Mouse (Mus musculus) c-Kit-positive CD71-negative TER-119-negative erythroid progenitor cells, embryonic 14.5 days (primary cell): ENCODE data around the gene Shq1.

Source experiments
- DNase-seq: peaks from one replicate; pipeline ENCODE4 v3.0.0-alpha.2; 2013; ENCODE audit warnings: low read depth

Gene Shq1

DNA sequence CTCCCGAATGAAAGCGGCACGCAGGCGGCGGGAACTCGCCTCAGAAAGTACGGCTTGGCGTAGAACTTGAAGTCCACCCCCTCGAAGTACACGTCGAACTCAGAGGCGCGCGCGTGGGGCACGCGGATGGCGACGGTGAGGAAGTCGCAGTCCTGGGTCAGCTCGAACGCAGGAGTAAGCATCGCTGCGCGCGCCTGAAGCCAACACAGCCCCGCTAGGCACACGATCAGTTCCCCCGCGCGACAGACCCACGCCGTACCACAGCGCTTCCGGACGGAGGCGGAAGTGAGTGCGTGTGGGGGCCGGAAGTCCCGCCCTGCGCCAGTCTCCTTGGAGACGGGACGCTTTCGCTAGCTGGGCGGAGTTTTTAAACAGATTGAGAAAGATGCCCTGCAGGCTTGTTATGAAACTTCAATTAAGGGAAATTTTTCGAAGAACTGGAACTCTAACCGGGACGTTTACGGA, at the start of gene Shq1:
TSS of gene Shq1 (minus strand) at position 278 of the 465 bp plus-strand sequence.
- DNase-seq: peak; percentile 79

GRCm38 (mm10) chr6:100720098-100720501, 49.1 kb upstream of the Shq1 start:
- no peak for DNase-seq

GRCm38 (mm10) chr6:100716817-100717216, 45.9 kb upstream of the Shq1 start:
- no peak for DNase-seq

GRCm38 (mm10) chr6:100716152-100716551, 45.2 kb upstream of the Shq1 start:
- DNase-seq: no peak

DNA sequence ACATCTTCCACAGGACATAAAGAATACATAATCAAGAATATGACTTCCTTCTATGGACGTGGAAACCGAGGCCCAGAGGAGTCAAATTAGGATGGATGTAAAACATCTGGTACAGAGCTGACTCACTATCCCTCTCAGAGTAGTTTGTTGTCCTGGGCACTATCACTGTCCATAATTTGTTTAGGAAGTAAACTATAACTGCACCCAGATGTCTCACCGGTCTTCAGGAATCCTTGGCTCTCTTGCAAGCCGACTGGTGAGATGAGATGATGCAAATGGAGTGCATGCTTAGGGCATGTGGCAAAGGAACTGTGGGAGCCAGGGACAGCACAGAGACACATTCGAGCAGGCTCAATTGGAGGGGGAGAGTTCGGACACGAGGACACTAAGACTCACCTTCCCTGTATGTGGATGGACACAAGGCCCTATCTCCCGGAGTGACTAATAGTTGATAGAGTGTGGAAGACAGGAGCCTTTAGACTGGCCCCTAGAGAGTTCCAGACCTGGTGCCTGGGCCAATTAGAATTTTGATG, 44.4 kb upstream of the Shq1 start:
- no peak for DNase-seq

- no peak for DNase-seq
Observed at GRCm38 (mm10) chr6:100710866-100711265, 39.9 kb upstream of the Shq1 start.

GRCm38 (mm10) chr6:100710170-100710569, 39.2 kb upstream of the Shq1 start:
- peak; percentile 20 for DNase-seq

- no peak for DNase-seq
Observed at GRCm38 (mm10) chr6:100709483-100709882, 38.5 kb upstream of the Shq1 start.

DNA sequence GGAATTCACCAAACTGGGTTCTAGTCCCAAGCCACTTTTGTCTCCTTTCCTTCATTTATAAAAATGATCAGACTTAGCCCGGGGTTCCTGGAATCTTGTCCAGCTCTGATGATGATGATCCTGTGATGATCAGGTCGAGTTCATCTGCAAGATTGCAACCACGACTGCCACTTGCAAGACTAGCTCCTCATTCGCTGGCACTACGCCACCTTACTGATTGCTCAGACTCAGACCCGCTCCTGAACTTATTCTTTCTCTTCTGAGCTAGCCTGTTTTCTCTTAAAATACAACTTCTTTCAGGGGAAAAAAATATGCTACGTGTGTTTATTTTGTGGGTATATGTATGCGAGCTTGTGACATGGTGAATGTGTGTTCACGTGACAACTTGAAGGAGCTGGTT, 38.0 kb upstream of the Shq1 start:
- no peak for DNase-seq

DNA sequence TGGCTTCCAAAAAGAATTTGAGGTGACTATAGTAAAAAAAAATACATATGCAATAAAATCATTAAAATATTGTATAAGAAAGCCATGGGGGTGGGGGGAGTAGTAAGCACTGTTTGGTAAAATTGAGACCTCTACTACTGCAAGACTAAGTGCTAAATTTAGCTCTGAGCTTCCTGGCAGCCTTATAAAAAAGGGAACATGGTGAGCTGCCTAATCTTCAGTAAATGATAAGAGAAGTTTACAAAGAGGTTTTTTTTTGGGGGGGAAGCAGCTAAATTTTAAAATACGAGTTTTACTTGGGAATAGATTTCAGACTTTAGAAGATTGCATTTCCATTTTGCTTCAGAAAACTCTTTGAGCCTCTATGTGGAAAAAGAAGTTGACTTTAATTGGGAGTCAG, 37.3 kb upstream of the Shq1 start:
- no peak for DNase-seq

- no peak for DNase-seq
Observed at GRCm38 (mm10) chr6:100707557-100707956, 36.6 kb upstream of the Shq1 start.

- DNase-seq: no peak
Observed at GRCm38 (mm10) chr6:100706861-100707260, 35.9 kb upstream of the Shq1 start.

- DNase-seq: no peak
Observed at GRCm38 (mm10) chr6:100705366-100705811, 34.4 kb upstream of the Shq1 start.

GRCm38 (mm10) chr6:100704574-100705365, 33.8 kb upstream of the Shq1 start, which contains the start of gene Gxylt2:
Gxylt2 (plus strand) TSS chr6:100704734.
- DNase-seq: no peak

GRCm38 (mm10) chr6:100704197-100704573, 33.2 kb upstream of the Shq1 start:
- DNase-seq: no peak

- DNase-seq: no peak
Observed at GRCm38 (mm10) chr6:100700774-100701173, 29.8 kb upstream of the Shq1 start.

GRCm38 (mm10) chr6:100699986-100700385, 29.0 kb upstream of the Shq1 start:
- no peak for DNase-seq

GRCm38 (mm10) chr6:100686341-100686740, 15.4 kb upstream of the Shq1 start:
- no peak for DNase-seq

DNA sequence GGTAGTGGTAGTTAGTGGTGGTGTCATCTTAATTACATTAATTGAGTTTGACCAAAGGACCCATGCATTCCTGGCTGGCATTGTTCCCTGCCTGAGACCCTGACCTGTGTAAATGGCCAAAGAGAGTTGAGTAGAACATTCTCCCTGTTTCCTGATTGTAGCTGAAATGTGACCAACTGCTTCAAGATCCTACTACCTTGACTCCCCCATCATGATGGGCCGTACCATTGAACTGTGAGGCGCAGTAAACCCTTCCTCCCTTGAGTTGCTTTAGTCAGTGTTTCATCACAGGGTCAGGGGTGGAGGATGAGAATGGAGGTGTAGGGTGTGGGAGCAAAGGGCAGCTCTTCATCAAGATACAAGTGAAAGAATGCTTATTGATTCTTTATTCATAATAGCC, 7.7 kb upstream of the Shq1 start:
- no peak for DNase-seq

- DNase-seq: no peak
Observed at GRCm38 (mm10) chr6:100676461-100676860, 5.5 kb upstream of the Shq1 start.

- DNase-seq: peak; percentile 33
Observed at GRCm38 (mm10) chr6:100674974-100675373, 4.0 kb upstream of the Shq1 start.

DNA sequence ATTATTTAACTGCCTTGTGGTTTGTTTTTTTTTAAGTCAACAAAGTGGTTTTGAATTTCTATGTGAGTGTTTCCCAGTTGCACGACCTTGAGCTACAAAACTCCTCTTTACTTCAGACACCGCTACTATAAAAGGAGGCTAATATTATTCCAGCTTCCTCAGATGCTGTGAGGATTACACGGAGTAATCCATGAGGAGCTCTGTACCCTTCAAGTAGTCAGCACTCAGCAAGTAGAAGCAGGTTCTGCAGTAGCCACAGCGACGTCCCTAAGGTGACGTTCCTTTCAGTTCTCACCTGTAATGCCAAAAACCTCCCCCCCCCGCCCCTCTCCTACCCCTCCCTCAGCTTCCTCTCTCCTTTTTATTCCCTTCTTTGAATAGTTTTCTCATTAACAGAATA, 444 bp upstream of the Shq1 start:
- DNase-seq: no peak

DNA sequence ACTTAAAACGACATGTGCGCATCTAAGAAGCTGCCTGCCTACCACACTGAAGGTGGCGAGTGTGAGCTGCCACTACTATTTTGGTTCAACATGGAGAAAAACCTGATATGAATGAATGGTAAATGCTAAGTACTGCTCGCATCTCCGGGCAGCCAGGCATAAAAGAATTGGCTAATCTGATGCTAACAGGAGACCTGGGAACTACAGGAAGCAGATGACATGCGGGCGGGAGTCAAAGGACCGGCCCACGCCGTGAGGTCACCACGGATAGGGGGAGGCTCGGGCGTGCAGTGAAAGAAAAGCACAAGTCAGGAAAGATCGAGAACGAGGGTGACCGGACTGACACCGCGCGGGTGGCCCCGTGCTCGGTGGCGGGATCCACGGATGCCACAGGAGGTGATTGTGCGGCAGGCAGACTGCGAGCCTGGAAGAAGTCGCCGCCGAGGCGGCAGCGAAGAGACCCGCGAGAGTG, 551 bp downstream of the Shq1 start:
- peak; percentile 54 for DNase-seq
